Comparison of ENCODE assay signal across 16 mouse cellular contexts in genomic region chr3:38194001-38194400, GRCm38 (mm10).
DNase-seq lines count a peak whose midpoint lies in the region; ATAC-seq lines count a peak whose summit lies in the region.
"Had no signal": no experiment of that assay in that cellular context is flagged by ENCODE, and none has a peak within 500 bp of the region (broad histone marks: within the 10 kb centered on the region; RNA-seq: fewer than 3 reads in every experiment).

No protein-coding gene starts in this region.

- ATAC-seq in hindbrain, embryonic 14.5 days (ENCODE audit: low FRiP score), result no peak
- no peak for ATAC-seq in hindbrain, embryonic 13.5 days (ENCODE audit: low FRiP score)
- ATAC-seq: liver, postnatal 0 days had no signal

- no peaks in the 10 kb centered on the region for H3K9me3 ChIP-seq in hindbrain, embryonic 14.5 days (ENCODE audit: control insufficient read depth, low read length)
- H3K9me3 ChIP-seq in hindbrain, embryonic 13.5 days, result no peaks in the 10 kb centered on the region
- H3K9me3 ChIP-seq in forebrain, embryonic 10.5 days, result no peaks in the 10 kb centered on the region
- H3K9me3 ChIP-seq: kidney, embryonic 15.5 days; limb, embryonic 12.5 days had no signal

- peak; percentile 25 for DNase-seq in hindbrain, embryonic 14.5 days (ENCODE audit: low spot score)
- peak; percentile 19 for DNase-seq in fat pad, adult 2 months (ENCODE audit: extremely low read depth, low read depth, low spot score)
- DNase-seq in gastrocnemius, postnatal 4 days (ENCODE audit: low spot score in 2 of 2), result peak; percentile 28 to 48
- peak; percentile 24 for DNase-seq in lung, postnatal 14 days
- DNase-seq in urinary bladder, postnatal 25 days (ENCODE audit: low spot score), result no peak
- no peak for DNase-seq in frontal cortex, postnatal 10 days (ENCODE audit: low spot score in 2 of 2)
- DNase-seq in forebrain, embryonic 10.5 days (ENCODE audit: extremely low spot score, low spot score), result no peak
- DNase-seq: cerebellum, adult 18-20 months; embryo, embryonic 11 days; liver, postnatal 0 days; midbrain, embryonic 14.5 days; right cerebral cortex, postnatal 14 days; thymus, postnatal 14 days had no signal

- H3K4me2 ChIP-seq in hindbrain, embryonic 14.5 days (replicated peaks), result no peak overlapping the region
- no peak overlapping the region for H3K4me2 ChIP-seq in hindbrain, embryonic 13.5 days
- H3K4me2 ChIP-seq: kidney, embryonic 15.5 days; limb, embryonic 12.5 days had no signal

- no peaks in the 10 kb centered on the region for H3K4me1 ChIP-seq in hindbrain, embryonic 14.5 days (replicated peaks; ENCODE audit: control insufficient read depth, insufficient read depth, low read length)
- no peaks in the 10 kb centered on the region for H3K4me1 ChIP-seq in hindbrain, embryonic 13.5 days (replicated peaks)
- H3K4me1 ChIP-seq in forebrain, embryonic 10.5 days, result no peaks in the 10 kb centered on the region
- H3K4me1 ChIP-seq: kidney, embryonic 15.5 days; limb, embryonic 12.5 days had no signal

- H3K9ac ChIP-seq in hindbrain, embryonic 14.5 days, result no peak overlapping the region
- H3K9ac ChIP-seq in hindbrain, embryonic 13.5 days, result no peak overlapping the region
- H3K9ac ChIP-seq: kidney, embryonic 15.5 days; limb, embryonic 12.5 days; liver, postnatal 0 days had no signal

- no peaks in the 10 kb centered on the region for H3K36me3 ChIP-seq in hindbrain, embryonic 14.5 days (replicated peaks; ENCODE audit: control insufficient read depth, insufficient read depth)
- no peaks in the 10 kb centered on the region for H3K36me3 ChIP-seq in hindbrain, embryonic 13.5 days
- H3K36me3 ChIP-seq in forebrain, embryonic 10.5 days (replicated peaks), result no peaks in the 10 kb centered on the region
- H3K36me3 ChIP-seq: kidney, embryonic 15.5 days; limb, embryonic 12.5 days had no signal

- 70% methylated on average over 4 of the region's 4 CpGs for WGBS in hindbrain, embryonic 14.5 days
- 78% methylated on average over 4 of the region's 4 CpGs for WGBS in hindbrain, embryonic 13.5 days
- WGBS in forebrain, embryonic 10.5 days, result 92% methylated on average over 4 of the region's 4 CpGs

- H3K27me3 ChIP-seq in hindbrain, embryonic 14.5 days (ENCODE audit: control insufficient read depth, insufficient read depth, low read length), result no peaks in the 10 kb centered on the region
- H3K27me3 ChIP-seq in hindbrain, embryonic 13.5 days, result no peaks in the 10 kb centered on the region
- no peaks in the 10 kb centered on the region for H3K27me3 ChIP-seq in forebrain, embryonic 10.5 days (ENCODE audit: poor library complexity, severe bottlenecking)
- H3K27me3 ChIP-seq: kidney, embryonic 15.5 days; limb, embryonic 12.5 days had no signal

- no peak overlapping the region for H3K4me3 ChIP-seq in hindbrain, embryonic 14.5 days (replicated peaks; ENCODE audit: low read length)
- H3K4me3 ChIP-seq in hindbrain, embryonic 13.5 days, result no peak overlapping the region
- no peak overlapping the region for H3K4me3 ChIP-seq in forebrain, embryonic 10.5 days
- H3K4me3 ChIP-seq: kidney, embryonic 15.5 days; limb, embryonic 12.5 days had no signal

- no peak overlapping the region for H3K27ac ChIP-seq in hindbrain, embryonic 14.5 days
- no peak overlapping the region for H3K27ac ChIP-seq in hindbrain, embryonic 13.5 days
- H3K27ac ChIP-seq in forebrain, embryonic 10.5 days, result no peak overlapping the region
- H3K27ac ChIP-seq: kidney, embryonic 15.5 days; limb, embryonic 12.5 days had no signal

Comparison
In these comparisons a context has a peak if more than half of its experiments do, and no peak if none do; other contexts are left out.
1. DNase-seq: peak in hindbrain, embryonic 14.5 days (single experiment), fat pad, adult 2 months (single experiment), gastrocnemius, postnatal 4 days (2 of 2) and lung, postnatal 14 days (single experiment); none in urinary bladder, postnatal 25 days (single experiment), frontal cortex, postnatal 10 days (0 of 2) and forebrain, embryonic 10.5 days (single experiment).